Mouse (Mus musculus) c-Kit-positive CD71-negative TER-119-negative erythroid progenitor cells, embryonic 14.5 days (primary cell): Measurements from ENCODE around the gene Exph5.

Source experiments
- DNase-seq: peaks from one replicate; pipeline ENCODE4 v3.0.0-alpha.2; 2013; ENCODE audit warnings: low read depth

The Exph5 gene

GRCm38 (mm10) chr9:53301269-53301720 is at the start of gene Exph5:
TSS of gene Exph5 (plus strand) at chr9:53301670.
- DNase-seq = peak; percentile 24

- peak; percentile 74 for DNase-seq
Measured at GRCm38 (mm10) chr9:53254368-53254767, 47.1 kb upstream of the Exph5 start.

- DNase-seq = no peak
Measured at GRCm38 (mm10) chr9:53256690-53257305, 44.7 kb upstream of the Exph5 start.

GRCm38 (mm10) chr9:53257772-53258171 is 43.7 kb upstream of the Exph5 start:
- DNase-seq = no peak

- no peak for DNase-seq
Measured at GRCm38 (mm10) chr9:53258199-53258598, 43.3 kb upstream of the Exph5 start.

GRCm38 (mm10) chr9:53264387-53264786 is 37.1 kb upstream of the Exph5 start:
- DNase-seq = no peak

- DNase-seq = no peak
Measured at GRCm38 (mm10) chr9:53265589-53265988, 35.9 kb upstream of the Exph5 start.

- no peak for DNase-seq
Measured at GRCm38 (mm10) chr9:53268036-53268435, 33.4 kb upstream of the Exph5 start.

GRCm38 (mm10) chr9:53268731-53269465 is 32.6 kb upstream of the Exph5 start:
- DNase-seq = peak; percentile 19

GRCm38 (mm10) chr9:53269466-53269755 is 32.1 kb upstream of the Exph5 start:
- DNase-seq = no peak

- DNase-seq = no peak
Measured at GRCm38 (mm10) chr9:53271281-53272022, 30.0 kb upstream of the Exph5 start.

GRCm38 (mm10) chr9:53272207-53272606 is 29.3 kb upstream of the Exph5 start:
- DNase-seq = no peak

- DNase-seq = no peak
Measured at GRCm38 (mm10) chr9:53272714-53273113, 28.8 kb upstream of the Exph5 start.

GRCm38 (mm10) chr9:53276381-53276780 is 25.1 kb upstream of the Exph5 start:
- DNase-seq = no peak

- no peak for DNase-seq
Measured at GRCm38 (mm10) chr9:53278997-53279396, 22.5 kb upstream of the Exph5 start.

GRCm38 (mm10) chr9:53286793-53287192 is 14.7 kb upstream of the Exph5 start:
- DNase-seq = no peak

- DNase-seq = no peak
Measured at GRCm38 (mm10) chr9:53290006-53290405, 11.5 kb upstream of the Exph5 start.

- no peak for DNase-seq
Measured at GRCm38 (mm10) chr9:53292833-53293232, 8.6 kb upstream of the Exph5 start.

GRCm38 (mm10) chr9:53301801-53302311 is 386 bp downstream of the Exph5 start:
- no peak for DNase-seq

GRCm38 (mm10) chr9:53302415-53302814 is 945 bp downstream of the Exph5 start:
- no peak for DNase-seq

GRCm38 (mm10) chr9:53307904-53308303 is 6.4 kb downstream of the Exph5 start:
- no peak for DNase-seq

- no peak for DNase-seq
Measured at GRCm38 (mm10) chr9:53312981-53313380, 11.5 kb downstream of the Exph5 start.
